Mouse (Mus musculus) hindbrain, embryonic 16.5 days (tissue): Measurements from ENCODE around the gene Bdkrb1. TPM values are rescaled to one million over a fixed set of nuclear protein-coding genes. Genes with fewer than 3 reads are reported as not detected.

Experiments
- ATAC-seq: fragments of 200-750 bp; cut with Nextera tagmentation; 2 replicates; pipeline ENCODE4 v1.8.0; 2017; ENCODE audit warnings: moderate TSS enrichment, moderate library complexity
- H3K27ac ChIP-seq: fragments of 300-500 bp; sonication (generic); 2 replicates; pipeline ENCODE4 v1.5.1; 2014; ENCODE audit warnings: low read depth, mild to moderate bottlenecking, control low read depth, low read length, moderate library complexity
- H3K27me3 ChIP-seq: fragments of 300-500 bp; sonication (generic); replicated peaks from 2 replicates; pipeline ENCODE4 v1.6.1; 2014; ENCODE audit warnings: low read length; ENCODE audit not compliant: control insufficient read depth, insufficient read depth
- H3K36me3 ChIP-seq: fragments of 300-500 bp; sonication (generic); 2 replicates; pipeline ENCODE4 v1.6.1; 2014; ENCODE audit warnings: mild to moderate bottlenecking, low read length, moderate library complexity, mixed read lengths; ENCODE audit not compliant: control insufficient read depth, insufficient read depth
- H3K4me1 ChIP-seq: fragments of 300-500 bp; sonication (generic); 2 replicates; pipeline ENCODE4 v1.6.1; 2014; ENCODE audit warnings: low read depth, low read length; ENCODE audit not compliant: control insufficient read depth, insufficient read depth
- H3K4me2 ChIP-seq: fragments of 300-500 bp; sonication (generic); 2 replicates; pipeline ENCODE4 v1.6.1; 2014; ENCODE audit warnings: mild to moderate bottlenecking, low read length, control low read depth, moderate library complexity
- H3K4me3 ChIP-seq: fragments of 300-500 bp; sonication (generic); 2 replicates; pipeline ENCODE4 v1.5.1; 2014; ENCODE audit warnings: mild to moderate bottlenecking, low read length, control low read depth, moderate library complexity
- H3K9ac ChIP-seq: fragments of 300-500 bp; sonication (generic); 2 replicates; pipeline ENCODE4 v1.6.1; 2014; ENCODE audit warnings: low read depth, mild to moderate bottlenecking, control low read depth, low read length, moderate library complexity
- H3K9me3 ChIP-seq: fragments of 300-500 bp; sonication (generic); 2 replicates; pipeline ENCODE4 v1.6.1; 2014; ENCODE audit warnings: mild to moderate bottlenecking, low read length, moderate library complexity; ENCODE audit not compliant: control insufficient read depth
- WGBS: fragments of 180-500 bp; shearing (Covaris S2); extraction: QIAGEN DNeasy Blood & Tissue Kit; methylation state at CpG from one replicate; pipeline ENCODE4 v1.1.7; 2014; 5-methylcytosine and 5-hydroxymethylcytosine counted together
- polyA plus RNA-seq: library from polyadenylated mRNA; unstranded; fragments of >200 nt; fragmentation: Nextera tagmentation; extraction: Ambion mirVana; gene quantifications from 2 replicates; pipeline ENCODE4 v1.2.1, GENCODE M21; 2015

Gene Bdkrb1
- polyA plus RNA-seq, 1 experiment from 2014 or later, result 0.34 TPM

- WGBS, result 79% methylated on average over 5 of the region's 5 CpGs
- Histone ChIP-seq H3K4me3 (no peak overlapping the region), H3K4me2 (no peak overlapping the region), H3K9me3 (peaks cover 7% of the 10 kb centered on the region), H3K9ac (no peak overlapping the region), H3K27me3 (peaks cover 13% of the 10 kb centered on the region), H3K36me3 (no peaks in the 10 kb centered on the region), H3K27ac (no peak overlapping the region), H3K4me1 (peaks cover 21% of the 10 kb centered on the region)
- ATAC-seq, result no peak
Measured at GRCm38 (mm10) chr12:105565221-105565620, 37.7 kb upstream of the Bdkrb1 start.

- Histone ChIP-seq H3K9ac (no peak overlapping the region), H3K27me3 (no peaks in the 10 kb centered on the region), H3K4me1 (no peaks in the 10 kb centered on the region), H3K27ac (no peak overlapping the region), H3K4me3 (no peak overlapping the region), H3K4me2 (no peak overlapping the region), H3K36me3 (no peaks in the 10 kb centered on the region), H3K9me3 (peaks cover 9% of the 10 kb centered on the region)
- WGBS, result 62% methylated on average over 3 of the region's 3 CpGs
- peak; percentile 60 for ATAC-seq
Measured at GRCm38 (mm10) chr12:105571867-105572266, 31.0 kb upstream of the Bdkrb1 start.

DNA sequence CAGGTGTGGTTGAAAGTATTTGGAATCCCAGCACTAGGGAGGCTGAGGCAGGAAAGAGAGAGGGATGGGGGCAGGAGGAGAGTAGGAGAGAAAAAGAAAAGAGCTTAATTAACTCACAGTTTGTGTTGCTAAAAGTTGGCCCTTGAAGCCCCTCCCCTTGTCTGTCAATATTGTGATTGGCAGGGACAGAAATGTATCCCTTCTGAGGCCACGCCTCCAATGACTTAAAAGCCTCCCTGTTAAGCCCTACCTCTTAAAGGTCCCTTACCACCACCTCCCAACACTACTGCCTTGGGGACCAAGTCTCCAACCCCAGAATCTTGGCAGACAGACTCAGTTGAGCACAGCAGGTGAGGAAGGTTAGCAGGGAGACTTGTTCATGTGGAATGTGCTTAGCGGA is 30.3 kb upstream of the Bdkrb1 start:
- Histone ChIP-seq H3K9ac (no peak overlapping the region), H3K4me1 (no peaks in the 10 kb centered on the region), H3K27ac (no peak overlapping the region), H3K4me2 (no peak overlapping the region), H3K4me3 (no peak overlapping the region), H3K27me3 (no peaks in the 10 kb centered on the region), H3K9me3 (peaks cover 3% of the 10 kb centered on the region; the same call in 1 of the 2 replicates), H3K36me3 (no peaks in the 10 kb centered on the region)
- ATAC-seq, result no peak
- 68% methylated on average over 2 of the region's 2 CpGs for WGBS

GRCm38 (mm10) chr12:105574356-105574755 is 28.5 kb upstream of the Bdkrb1 start:
- Histone ChIP-seq H3K4me1 (no peaks in the 10 kb centered on the region), H3K36me3 (no peaks in the 10 kb centered on the region), H3K4me2 (no peak overlapping the region), H3K9ac (no peak overlapping the region), H3K4me3 (no peak overlapping the region), H3K27ac (no peak overlapping the region), H3K9me3 (peaks cover 3% of the 10 kb centered on the region; the same call in 1 of the 2 replicates), H3K27me3 (no peaks in the 10 kb centered on the region)
- 97% methylated on average over 4 of the region's 4 CpGs for WGBS
- no peak for ATAC-seq

- H3K9me3 ChIP-seq, result no peaks in the 10 kb centered on the region
- no peaks in the 10 kb centered on the region for H3K27me3 ChIP-seq
- no peak for ATAC-seq
- H3K4me3 ChIP-seq, result no peak overlapping the region
- no peak overlapping the region for H3K4me2 ChIP-seq
- H3K9ac ChIP-seq, result no peak overlapping the region
- H3K4me1 ChIP-seq, result peaks cover 4% of the 10 kb centered on the region
- H3K36me3 ChIP-seq, result no peaks in the 10 kb centered on the region
- 76% methylated on average over 17 of the region's 17 CpGs for WGBS
- H3K27ac ChIP-seq, result no peak overlapping the region
Measured at GRCm38 (mm10) chr12:105580490-105580889, 22.4 kb upstream of the Bdkrb1 start.

GRCm38 (mm10) chr12:105582486-105582885 is 20.4 kb upstream of the Bdkrb1 start:
- no peaks in the 10 kb centered on the region for H3K9me3 ChIP-seq
- H3K36me3 ChIP-seq, result no peaks in the 10 kb centered on the region
- 59% methylated on average over 9 of the region's 9 CpGs for WGBS
- ATAC-seq, result no peak
- H3K4me2 ChIP-seq, result no peak overlapping the region
- no peak overlapping the region for H3K4me3 ChIP-seq
- H3K4me1 ChIP-seq, result peaks cover 4% of the 10 kb centered on the region
- H3K9ac ChIP-seq, result no peak overlapping the region
- H3K27me3 ChIP-seq, result no peaks in the 10 kb centered on the region
- no peak overlapping the region for H3K27ac ChIP-seq

GRCm38 (mm10) chr12:105583484-105583883 is 19.4 kb upstream of the Bdkrb1 start:
- no peak overlapping the region for H3K27ac ChIP-seq
- no peaks in the 10 kb centered on the region for H3K36me3 ChIP-seq
- H3K4me3 ChIP-seq, result no peak overlapping the region
- no peak overlapping the region for H3K9ac ChIP-seq
- H3K27me3 ChIP-seq, result no peaks in the 10 kb centered on the region
- WGBS, result 10% methylated on average over 2 of the region's 2 CpGs
- no peak for ATAC-seq
- no peak overlapping the region for H3K4me2 ChIP-seq
- no peaks in the 10 kb centered on the region for H3K9me3 ChIP-seq
- H3K4me1 ChIP-seq, result peaks cover 4% of the 10 kb centered on the region

GRCm38 (mm10) chr12:105584851-105585250 is 18.0 kb upstream of the Bdkrb1 start:
- Histone ChIP-seq H3K9me3 (no peaks in the 10 kb centered on the region), H3K36me3 (no peaks in the 10 kb centered on the region), H3K4me1 (peaks cover 4% of the 10 kb centered on the region), H3K27me3 (no peaks in the 10 kb centered on the region), H3K27ac (no peak overlapping the region), H3K9ac (no peak overlapping the region), H3K4me2 (no peak overlapping the region), H3K4me3 (no peak overlapping the region)
- 22% methylated on average over 12 of the region's 12 CpGs for WGBS
- ATAC-seq, result peak; percentile 66; the same call in 1 of the 2 replicates

- WGBS, result 83% methylated on average over 8 of the region's 8 CpGs
- H3K4me1 ChIP-seq, result peaks cover 4% of the 10 kb centered on the region
- H3K9me3 ChIP-seq, result no peaks in the 10 kb centered on the region
- H3K36me3 ChIP-seq, result no peaks in the 10 kb centered on the region
- no peak overlapping the region for H3K4me2 ChIP-seq
- no peak overlapping the region for H3K27ac ChIP-seq
- H3K27me3 ChIP-seq, result no peaks in the 10 kb centered on the region
- ATAC-seq, result no peak
- no peak overlapping the region for H3K4me3 ChIP-seq
- no peak overlapping the region for H3K9ac ChIP-seq
Measured at GRCm38 (mm10) chr12:105587526-105587925, 15.4 kb upstream of the Bdkrb1 start.

DNA sequence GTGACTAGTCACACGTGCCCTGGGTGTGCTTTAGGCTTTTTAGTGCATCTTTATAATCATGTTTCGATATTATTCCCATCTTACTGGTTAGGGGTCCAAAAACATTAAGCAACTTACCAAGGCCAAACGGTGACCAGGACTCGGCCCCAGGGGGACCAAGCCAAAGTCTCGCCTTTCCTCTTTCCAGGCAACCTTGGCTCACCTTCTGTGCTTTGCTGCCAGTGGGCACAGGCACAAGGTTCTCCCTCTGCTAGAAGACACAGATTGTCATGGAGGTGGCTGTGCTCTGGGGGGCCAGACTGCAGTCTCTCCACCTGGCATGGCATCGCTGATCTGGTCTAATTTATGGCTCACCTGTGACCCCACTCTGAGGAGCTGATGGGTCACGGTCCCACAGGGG is 12.1 kb upstream of the Bdkrb1 start:
- no peak overlapping the region for H3K4me2 ChIP-seq
- H3K27me3 ChIP-seq, result no peaks in the 10 kb centered on the region
- no peak overlapping the region for H3K27ac ChIP-seq
- no peak overlapping the region for H3K9ac ChIP-seq
- H3K9me3 ChIP-seq, result no peaks in the 10 kb centered on the region
- no peak for ATAC-seq
- no peaks in the 10 kb centered on the region for H3K4me1 ChIP-seq
- no peak overlapping the region for H3K4me3 ChIP-seq
- WGBS, result 85% methylated on average over 7 of the region's 7 CpGs
- no peaks in the 10 kb centered on the region for H3K36me3 ChIP-seq
